Mouse (Mus musculus) liver (tissue): ENCODE data around the gene Trem1.

Experiments
- DNase-seq: peaks from one replicate; pipeline ENCODE4 v3.0.0-alpha.2; 2020; ENCODE audit warnings: mixed read lengths

Trem1 gene

DNA sequence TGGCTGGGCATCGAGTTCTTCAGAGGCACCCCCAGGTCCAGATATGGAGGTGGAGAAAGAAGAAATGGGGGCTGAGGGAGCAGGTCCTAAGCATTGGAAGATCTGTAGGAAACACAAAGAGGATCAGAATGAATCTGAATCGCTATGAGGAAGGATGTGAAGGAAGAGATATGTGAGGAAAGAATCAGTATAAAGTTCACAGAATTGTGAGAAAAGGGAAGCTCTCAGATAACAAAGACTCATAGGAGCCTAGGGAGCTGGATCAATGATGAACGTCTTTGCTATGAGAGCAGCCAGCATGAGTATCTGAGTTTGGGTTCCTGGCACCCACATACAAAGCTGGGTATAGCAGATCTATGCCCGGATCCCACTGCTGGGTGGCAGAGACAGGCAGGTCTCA, 37.3 kb downstream of the Trem1 start:
- DNase-seq, result no peak

GRCm38 (mm10) chr17:48272158-48272557, 39.6 kb downstream of the Trem1 start:
- peak; percentile 91 for DNase-seq

DNA sequence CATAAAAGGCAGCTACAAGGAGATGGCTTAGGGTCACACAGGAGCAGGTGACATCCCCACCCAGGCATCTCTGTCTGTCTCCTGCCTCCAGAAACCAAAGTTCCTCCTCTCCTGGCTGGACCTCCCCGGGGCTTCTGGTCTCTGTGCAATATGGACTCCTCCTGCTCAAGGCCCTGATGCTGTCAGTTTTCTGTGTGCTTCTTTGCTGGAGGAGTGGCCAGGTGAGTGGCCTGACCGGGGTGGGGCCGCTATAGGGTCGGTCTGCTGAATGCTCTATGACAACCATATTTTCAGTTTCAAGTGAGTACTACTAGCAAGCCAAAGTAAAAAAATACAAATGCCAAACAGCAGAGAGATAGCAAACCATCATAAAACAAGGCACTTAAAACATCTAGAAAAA, 40.0 kb downstream of the Trem1 start:
- peak; percentile 56 for DNase-seq

- no peak for DNase-seq
These were observed 41.5 kb downstream of the Trem1 start for GRCm38 (mm10) chr17:48274098-48274497.

DNA sequence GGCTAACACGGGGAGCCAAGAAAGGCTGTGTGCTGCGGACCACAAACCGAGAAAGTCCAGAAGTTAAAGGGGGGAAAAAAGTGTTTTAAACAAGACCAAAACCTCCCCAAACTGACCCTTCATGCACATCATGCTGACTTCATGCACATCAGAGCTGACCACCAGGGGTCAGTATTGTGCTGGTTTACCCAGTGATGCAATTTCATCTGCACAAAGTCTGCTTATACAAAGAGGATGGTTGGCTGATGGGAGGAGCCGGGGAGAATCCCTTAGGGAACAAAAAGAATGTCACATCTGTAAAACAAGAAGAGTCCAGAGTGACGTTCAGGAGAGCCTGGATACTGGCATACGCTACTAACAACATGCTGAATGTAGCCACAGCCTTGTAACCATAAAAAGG, 42.3 kb downstream of the Trem1 start:
- peak; percentile 90 for DNase-seq

- DNase-seq, result peak; percentile 64
These were observed 43.2 kb downstream of the Trem1 start for GRCm38 (mm10) chr17:48275736-48276135.

DNA sequence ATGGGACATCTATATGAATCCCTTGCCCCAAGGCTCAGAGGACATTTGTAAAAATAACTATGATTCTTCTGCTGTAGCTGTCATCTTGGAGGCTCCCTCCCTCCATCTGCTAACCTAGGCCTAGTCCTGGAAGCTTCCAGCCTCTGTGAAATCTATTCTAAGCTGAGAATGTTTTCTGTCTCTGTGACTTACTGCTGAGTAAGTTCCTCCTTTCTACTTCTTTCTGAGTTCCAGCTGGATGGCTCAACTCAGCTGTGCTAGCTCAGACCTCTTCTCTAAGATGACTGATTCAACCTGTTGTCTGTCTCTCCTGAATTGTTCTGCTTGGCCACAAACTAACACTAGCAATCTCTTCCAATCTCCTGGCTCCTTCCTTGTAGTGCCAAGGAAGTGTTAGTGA, 45.8 kb downstream of the Trem1 start:
- no peak for DNase-seq

- no peak for DNase-seq
These were observed 46.4 kb downstream of the Trem1 start for GRCm38 (mm10) chr17:48279002-48279401.

GRCm38 (mm10) chr17:48280943-48281738, 48.6 kb downstream of the Trem1 start:
- peak; percentile 23 for DNase-seq

- peak; percentile 76 for DNase-seq
These were observed 49.1 kb downstream of the Trem1 start for GRCm38 (mm10) chr17:48281739-48282085.

DNA sequence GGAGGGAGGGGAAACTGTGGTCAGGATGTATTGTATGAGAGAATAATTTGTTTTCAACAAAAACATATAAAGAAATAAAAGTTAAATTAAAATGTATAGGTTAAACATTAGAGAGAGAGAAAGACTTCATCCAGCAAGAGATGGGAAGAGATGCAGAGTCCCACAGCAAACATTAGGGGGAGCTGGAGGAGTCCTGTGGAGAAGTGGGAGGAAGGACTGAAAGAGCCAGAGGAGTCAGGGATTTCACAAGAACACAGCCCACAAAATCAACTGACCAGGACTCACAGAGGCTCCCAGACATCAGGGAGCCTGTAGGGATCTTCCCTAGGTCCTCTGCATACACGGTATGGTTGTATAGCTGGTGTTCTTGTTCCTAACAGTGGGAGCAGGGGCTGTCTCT, 54.2 kb downstream of the Trem1 start:
- peak; percentile 23 for DNase-seq

- peak; percentile 69 for DNase-seq
These were observed 54.7 kb downstream of the Trem1 start for GRCm38 (mm10) chr17:48287276-48287675.

GRCm38 (mm10) chr17:48293500-48294194, 61.1 kb downstream of the Trem1 start:
- no peak for DNase-seq
